Mouse (Mus musculus): ENCODE measurements around the gene Olfr1359. TPM values are rescaled to one million over a fixed set of nuclear protein-coding genes. Genes with fewer than 3 reads are reported as not detected.
"Not testable (repeated sequence)": the region's sequence is repeated elsewhere in the genome, so short reads cannot be mapped to it uniquely, and the experiment has no call there.

Olfr1359 gene
- polyA plus RNA-seq, 1 experiment from 2014 or later, result not detected

DNA sequence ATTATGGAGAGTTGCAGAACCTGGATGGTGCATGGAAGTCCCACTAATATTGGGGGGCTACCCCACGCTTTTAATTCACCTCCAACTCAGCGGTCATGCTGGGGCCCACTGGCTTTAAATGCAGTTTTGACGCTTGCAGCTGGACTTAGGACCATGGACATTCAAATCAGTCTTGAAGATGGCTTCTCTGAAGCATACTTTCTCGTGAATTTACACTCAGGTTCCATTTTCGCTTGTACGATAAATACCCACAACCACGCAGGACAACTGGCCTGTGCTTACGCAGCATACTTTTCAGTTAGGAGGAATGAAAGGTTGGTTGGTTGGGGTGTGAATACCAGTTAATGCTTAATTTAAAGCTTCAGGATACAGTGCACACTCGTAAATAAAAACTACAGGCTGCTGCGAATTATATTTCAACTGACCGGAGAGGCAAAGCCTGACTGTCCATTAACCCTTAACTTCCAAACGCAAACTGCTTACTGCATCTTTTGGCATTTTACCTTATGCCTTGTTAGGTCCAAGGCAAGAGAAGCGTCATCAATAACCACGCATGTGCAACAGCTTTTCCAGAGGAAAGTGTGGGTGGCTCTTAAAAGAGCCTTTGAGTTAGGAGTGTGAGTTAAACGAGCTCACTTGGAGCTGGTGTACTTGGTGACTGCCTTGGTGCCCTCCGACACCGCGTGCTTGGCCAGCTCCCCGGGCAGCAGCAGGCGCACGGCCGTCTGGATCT is 17.4 kb downstream of the Olfr1359 start:
- Histone ChIP-seq H3K4me2 (peak overlapping the region; percentile 74), H3K36me3 (ENCODE audit: control insufficient read depth, insufficient read depth, low read length) (no peaks in the 10 kb centered on the region), H3K27me3 (replicated peaks; ENCODE audit: control insufficient read depth, insufficient read depth, low read length) (no peaks in the 10 kb centered on the region), H3K27ac (ENCODE audit: low read depth, low read length) (peak overlapping the region; percentile 97), H3K9ac (ENCODE audit: low read depth, low read length) (peak overlapping the region; percentile 73), H3K4me3 (ENCODE audit: low read depth, low read length) (peak overlapping the region; percentile 35), H3K9me3 (ENCODE audit: control insufficient read depth, low read length) (no peaks in the 10 kb centered on the region), H3K4me1 (replicated peaks; ENCODE audit: control insufficient read depth, insufficient read depth, low read length) (peaks cover 10% of the 10 kb centered on the region)
- DNase-seq (ENCODE audit: low spot score) (peak; percentile 68), ATAC-seq (replicated peaks; ENCODE audit: low FRiP score) (no peak)
- 2% methylated on average over 22 of the region's 22 CpGs for WGBS

DNA sequence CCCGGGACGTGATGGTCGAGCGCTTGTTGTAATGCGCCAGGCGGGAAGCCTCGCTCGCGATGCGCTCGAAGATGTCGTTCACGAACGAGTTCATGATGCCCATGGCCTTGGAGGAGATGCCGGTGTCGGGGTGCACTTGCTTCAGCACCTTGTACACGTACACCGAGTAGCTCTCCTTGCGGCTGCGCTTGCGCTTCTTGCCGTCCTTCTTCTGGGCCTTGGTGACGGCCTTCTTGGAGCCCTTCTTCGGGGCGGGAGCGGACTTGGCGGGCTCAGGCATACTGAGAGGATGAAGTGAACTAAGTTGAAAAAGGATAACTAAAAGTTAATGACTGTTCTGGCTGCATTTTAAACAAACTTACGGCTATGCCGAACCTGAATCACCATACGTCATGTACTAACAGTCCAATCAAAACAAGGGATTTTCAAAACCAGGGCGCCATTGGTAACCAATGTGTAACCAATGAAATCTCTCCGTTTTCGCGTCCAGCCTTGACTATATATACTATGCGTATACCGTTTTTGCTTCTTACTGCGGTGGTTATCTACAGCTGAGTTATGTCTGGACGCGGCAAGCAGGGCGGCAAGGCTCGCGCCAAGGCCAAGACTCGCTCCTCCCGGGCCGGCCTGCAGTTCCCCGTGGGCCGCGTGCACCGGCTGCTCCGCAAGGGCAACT is 18.1 kb downstream of the Olfr1359 start, which contains the start of the genes Hist1h2bl and Hist1h2ai:
Gene Hist1h2bl, minus strand, starts transcription at position 280 of the 676 bp plus-strand sequence.
Gene Hist1h2ai, plus strand, starts transcription at position 559 of the 676 bp plus-strand sequence.
- Histone ChIP-seq H3K4me2 (peak within 1 kb of the TSS; percentile 74), H3K4me1 (replicated peaks; ENCODE audit: control insufficient read depth, insufficient read depth, low read length) (peaks cover 15% of the 10 kb centered on the region), H3K9ac (ENCODE audit: low read depth, low read length) (peak within 1 kb of the TSS; percentile 73), H3K27ac (ENCODE audit: low read depth, low read length) (peak within 1 kb of the TSS; percentile 97), H3K4me3 (ENCODE audit: low read depth, low read length) (peak within 1 kb of the TSS; percentile 52)
- H3K9me3 ChIP-seq (ENCODE audit: control insufficient read depth, low read length); H3K27me3 ChIP-seq (replicated peaks; ENCODE audit: control insufficient read depth, insufficient read depth, low read length); H3K36me3 ChIP-seq (ENCODE audit: control insufficient read depth, insufficient read depth, low read length): not testable (repeated sequence)
- ATAC-seq (replicated peaks; ENCODE audit: low FRiP score) (peak; percentile 86), DNase-seq (ENCODE audit: low spot score) (peak; percentile 76)
- WGBS, result under 1% methylated on average over 28 of the region's 50 CpGs

DNA sequence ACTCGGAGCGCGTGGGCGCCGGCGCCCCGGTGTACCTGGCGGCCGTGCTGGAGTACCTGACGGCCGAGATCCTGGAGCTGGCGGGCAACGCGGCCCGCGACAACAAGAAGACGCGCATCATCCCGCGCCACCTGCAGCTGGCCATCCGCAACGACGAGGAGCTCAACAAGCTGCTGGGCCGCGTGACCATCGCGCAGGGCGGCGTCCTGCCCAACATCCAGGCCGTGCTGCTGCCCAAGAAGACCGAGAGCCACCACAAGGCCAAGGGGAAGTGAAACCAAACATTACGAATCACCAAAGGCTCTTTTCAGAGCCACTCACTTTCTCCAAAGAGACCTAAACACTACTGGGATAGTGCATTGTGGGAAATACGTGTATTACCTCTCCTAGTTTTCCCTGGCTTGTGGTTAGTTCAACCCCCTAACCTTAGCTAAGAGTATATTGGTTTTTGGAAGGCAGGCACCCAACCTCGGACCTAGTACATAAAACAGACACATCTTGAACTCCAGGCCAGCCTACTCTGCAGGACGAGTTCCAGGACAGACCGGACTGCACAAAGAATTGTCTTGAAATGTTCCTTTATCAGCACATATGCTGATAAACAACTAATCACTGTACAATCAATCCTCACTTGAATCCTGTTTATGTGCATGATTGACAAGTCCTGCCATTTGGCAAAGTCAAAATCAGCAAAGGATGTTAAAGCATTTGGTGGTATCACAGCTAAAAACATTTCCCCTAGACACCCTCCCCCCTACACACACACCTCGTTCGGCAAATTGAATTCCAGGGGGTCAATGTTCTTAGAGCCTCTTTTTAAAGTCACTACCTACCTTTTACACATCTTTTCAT is 18.9 kb downstream of the Olfr1359 start:
- Histone ChIP-seq H3K27ac (ENCODE audit: low read depth, low read length) (peak overlapping the region; percentile 97), H3K9ac (ENCODE audit: low read depth, low read length) (peak overlapping the region; percentile 73), H3K4me3 (ENCODE audit: low read depth, low read length) (peak overlapping the region; percentile 52), H3K4me1 (replicated peaks; ENCODE audit: control insufficient read depth, insufficient read depth, low read length) (peaks cover 15% of the 10 kb centered on the region), H3K4me2 (peak overlapping the region; percentile 72)
- DNase-seq (ENCODE audit: low spot score) (peak; percentile 59), ATAC-seq (replicated peaks; ENCODE audit: low FRiP score) (peak; percentile 3; the same call in 1 of the 2 replicates)
- not testable (repeated sequence) for H3K27me3 ChIP-seq (replicated peaks; ENCODE audit: control insufficient read depth, insufficient read depth, low read length); H3K36me3 ChIP-seq (ENCODE audit: control insufficient read depth, insufficient read depth, low read length); H3K9me3 ChIP-seq (ENCODE audit: control insufficient read depth, low read length)
- 0% methylated on average over 8 of the region's 38 CpGs for WGBS

DNA sequence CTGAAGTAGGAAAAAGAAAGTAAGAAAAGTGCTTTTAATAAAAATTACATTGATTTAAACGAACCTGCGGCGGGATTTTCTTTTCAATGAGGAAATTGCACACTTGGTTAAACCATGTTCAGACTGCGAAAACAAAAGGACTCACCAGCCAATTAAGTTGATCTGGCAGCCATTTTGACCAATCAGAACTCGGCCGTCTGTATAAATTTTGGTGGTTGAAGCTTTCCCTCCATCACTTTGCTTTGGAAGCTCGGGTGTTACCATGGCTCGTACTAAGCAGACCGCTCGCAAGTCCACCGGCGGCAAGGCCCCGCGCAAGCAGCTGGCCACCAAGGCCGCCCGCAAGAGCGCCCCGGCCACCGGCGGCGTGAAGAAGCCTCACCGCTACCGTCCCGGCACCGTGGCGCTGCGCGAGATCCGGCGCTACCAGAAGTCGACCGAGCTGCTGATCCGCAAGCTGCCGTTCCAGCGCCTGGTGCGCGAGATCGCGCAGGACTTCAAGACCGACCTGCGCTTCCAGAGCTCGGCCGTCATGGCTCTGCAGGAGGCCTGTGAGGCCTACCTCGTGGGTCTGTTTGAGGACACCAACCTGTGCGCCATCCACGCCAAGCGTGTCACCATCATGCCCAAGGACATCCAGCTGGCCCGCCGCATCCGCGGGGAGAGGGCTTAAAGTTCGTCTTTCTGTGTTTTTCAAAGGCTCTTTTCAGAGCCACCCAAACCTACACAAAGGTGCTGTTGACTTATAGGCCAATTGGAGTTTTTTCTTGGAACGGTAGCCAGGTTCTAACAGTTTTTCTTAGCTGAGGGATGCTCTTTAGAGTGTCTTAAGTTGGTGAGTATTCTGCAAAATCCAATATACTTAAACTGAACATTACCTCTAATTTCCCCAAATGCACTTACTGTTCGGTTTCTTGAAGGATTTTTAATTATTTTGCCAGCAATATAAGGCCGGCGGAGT is 19.8 kb downstream of the Olfr1359 start, which contains the start of gene Hist1h3h:
Gene Hist1h3h, plus strand, starts transcription at position 263 of the 961 bp plus-strand sequence.
- peak within 1 kb of the TSS; percentile 83 for H3K4me2 ChIP-seq
- peak within 1 kb of the TSS; percentile 54 for H3K4me3 ChIP-seq (ENCODE audit: low read depth, low read length)
- peak within 1 kb of the TSS; percentile 97 for H3K27ac ChIP-seq (ENCODE audit: low read depth, low read length)
- H3K9me3 ChIP-seq (ENCODE audit: control insufficient read depth, low read length); H3K27me3 ChIP-seq (replicated peaks; ENCODE audit: control insufficient read depth, insufficient read depth, low read length); H3K36me3 ChIP-seq (ENCODE audit: control insufficient read depth, insufficient read depth, low read length): not testable (repeated sequence)
- H3K4me1 ChIP-seq (replicated peaks; ENCODE audit: control insufficient read depth, insufficient read depth, low read length), result peaks cover 15% of the 10 kb centered on the region
- peak within 1 kb of the TSS; percentile 73 for H3K9ac ChIP-seq (ENCODE audit: low read depth, low read length)
- WGBS, result 1% methylated on average over 26 of the region's 56 CpGs
- DNase-seq (ENCODE audit: low spot score) (peak; percentile 83), ATAC-seq (replicated peaks; ENCODE audit: low FRiP score) (peak; percentile 31)

GRCm38 (mm10) chr13:21718381-21719080 is 20.6 kb downstream of the Olfr1359 start:
- Histone ChIP-seq H3K27me3 (replicated peaks; ENCODE audit: control insufficient read depth, insufficient read depth, low read length) (no peaks in the 10 kb centered on the region), H3K27ac (ENCODE audit: low read depth, low read length) (peak overlapping the region; percentile 92), H3K36me3 (ENCODE audit: control insufficient read depth, insufficient read depth, low read length) (no peaks in the 10 kb centered on the region), H3K4me2 (peak overlapping the region; percentile 83), H3K9me3 (ENCODE audit: control insufficient read depth, low read length) (no peaks in the 10 kb centered on the region), H3K4me3 (ENCODE audit: low read depth, low read length) (peak overlapping the region; percentile 54), H3K4me1 (replicated peaks; ENCODE audit: control insufficient read depth, insufficient read depth, low read length) (peaks cover 15% of the 10 kb centered on the region), H3K9ac (ENCODE audit: low read depth, low read length) (peak overlapping the region; percentile 71)
- DNase-seq (ENCODE audit: low spot score) (peak; percentile 60), ATAC-seq (replicated peaks; ENCODE audit: low FRiP score) (no peak)
- 54% methylated on average over 4 of the region's 4 CpGs for WGBS

GRCm38 (mm10) chr13:21721107-21721756 is 23.3 kb downstream of the Olfr1359 start:
- Histone ChIP-seq H3K4me1 (replicated peaks; ENCODE audit: control insufficient read depth, insufficient read depth, low read length) (peaks cover 13% of the 10 kb centered on the region), H3K4me2 (peak overlapping the region; percentile 84), H3K9ac (ENCODE audit: low read depth, low read length) (peak overlapping the region; percentile 79), H3K27ac (ENCODE audit: low read depth, low read length) (peak overlapping the region; percentile 96), H3K4me3 (ENCODE audit: low read depth, low read length) (peak overlapping the region; percentile 45)
- 0 out of 2 replicates have a peak, but pooled peaks have one; percentile 0 for ATAC-seq (replicated peaks; ENCODE audit: low FRiP score)
- peak; percentile 59 for DNase-seq (ENCODE audit: low spot score)
- WGBS, result 4% methylated on average over 16 of the region's 44 CpGs
- H3K9me3 ChIP-seq (ENCODE audit: control insufficient read depth, low read length); H3K36me3 ChIP-seq (ENCODE audit: control insufficient read depth, insufficient read depth, low read length); H3K27me3 ChIP-seq (replicated peaks; ENCODE audit: control insufficient read depth, insufficient read depth, low read length): not testable (repeated sequence)

GRCm38 (mm10) chr13:21721757-21722372 is 24.0 kb downstream of the Olfr1359 start, which contains the start of gene Hist1h2bm:
Gene Hist1h2bm, plus strand, starts transcription at chr13:21722044.
- under 1% methylated on average over 32 of the region's 37 CpGs for WGBS
- DNase-seq (ENCODE audit: low spot score) (peak; percentile 75), ATAC-seq (replicated peaks; ENCODE audit: low FRiP score) (peak; percentile 91)
- Histone ChIP-seq H3K4me1 (replicated peaks; ENCODE audit: control insufficient read depth, insufficient read depth, low read length) (peaks cover 13% of the 10 kb centered on the region), H3K4me3 (ENCODE audit: low read depth, low read length) (peak within 1 kb of the TSS; percentile 45), H3K9ac (ENCODE audit: low read depth, low read length) (peak within 1 kb of the TSS; percentile 79), H3K4me2 (peak within 1 kb of the TSS; percentile 84), H3K27ac (ENCODE audit: low read depth, low read length) (peak within 1 kb of the TSS; percentile 96)
- H3K27me3 ChIP-seq (replicated peaks; ENCODE audit: control insufficient read depth, insufficient read depth, low read length); H3K36me3 ChIP-seq (ENCODE audit: control insufficient read depth, insufficient read depth, low read length); H3K9me3 ChIP-seq (ENCODE audit: control insufficient read depth, low read length): not testable (repeated sequence)
